Mouse (Mus musculus) lung, postnatal 0 days (tissue): ENCODE measurements around the gene Lrrc74b.

Source experiments
- CTCF ChIP-seq: IDR thresholded peaks from 2 replicates; pipeline ENCODE4 v1.5.1; 2016; ENCODE audit warnings: antibody characterized with exemption, mild to moderate bottlenecking
- EP300 ChIP-seq: IDR thresholded peaks from 2 replicates; pipeline ENCODE4 v1.6.1; 2016; ENCODE audit warnings: antibody characterized with exemption, mild to moderate bottlenecking, control low read depth

DNA sequence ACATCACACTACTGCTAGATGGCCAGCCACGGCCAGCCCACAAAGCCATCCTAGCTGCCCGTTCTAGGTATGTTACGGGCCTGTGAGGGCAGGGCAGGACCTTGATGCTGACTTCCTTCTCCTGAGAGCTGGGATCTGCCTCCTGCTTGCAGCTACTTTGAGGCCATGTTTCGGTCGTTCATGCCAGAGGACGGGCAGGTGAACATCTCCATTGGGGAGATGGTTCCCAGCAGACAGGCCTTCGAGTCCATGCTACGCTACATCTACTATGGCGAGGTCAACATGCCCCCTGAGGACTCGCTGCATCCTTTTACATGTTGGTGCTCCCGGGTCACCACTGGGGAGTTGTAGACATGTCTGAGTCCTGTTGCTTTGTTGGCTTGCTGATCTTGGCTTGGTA, 36.9 kb downstream of the Lrrc74b start:
- TF ChIP-seq CTCF (no peak), EP300 (no peak)
